Mouse (Mus musculus) cortical plate, adult 2 months (tissue): ENCODE measurements around the gene Ankrd33.

ENCODE experiments used
- CTCF ChIP-seq: fragments of 200-500 bp; IDR thresholded peaks from 2 replicates; pipeline ENCODE4 v1.5.1; 2011; ENCODE audit warnings: mild to moderate bottlenecking, control low read depth, low read length; ENCODE audit not compliant: insufficient read depth; ENCODE audit errors: extremely low read depth
- POLR2A ChIP-seq: fragments of 200-500 bp; IDR thresholded peaks from 2 replicates; pipeline ENCODE4 v1.6.1; 2011; ENCODE audit warnings: mild to moderate bottlenecking, low read length, control low read depth; ENCODE audit not compliant: insufficient read depth; ENCODE audit errors: extremely low read depth

- no peak for TF ChIP-seq CTCF
- TF ChIP-seq POLR2A = no peak
Measured at GRCm38 (mm10) chr15:101086451-101086850, 29.1 kb upstream of the Ankrd33 start.
